Mouse (Mus musculus): ENCODE data around the gene Nmur1.

DNA sequence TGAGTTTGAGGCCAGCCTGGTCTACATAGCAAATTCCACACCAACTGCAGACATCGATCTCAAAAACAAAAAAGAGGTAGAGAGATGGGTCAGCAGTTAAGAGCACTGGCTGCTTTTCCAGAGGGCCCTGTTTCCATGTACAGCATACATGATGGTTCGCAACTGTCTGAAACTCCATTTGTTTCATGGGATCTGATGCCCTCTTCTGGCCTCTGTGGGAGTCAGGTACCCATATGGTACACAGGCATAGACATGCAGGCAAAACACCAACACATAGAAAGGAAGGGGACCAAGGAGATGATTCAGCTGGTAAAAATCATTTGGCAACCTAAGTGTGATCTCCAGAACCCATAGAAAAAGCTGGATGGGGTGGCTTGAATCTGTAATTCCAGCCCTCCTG lies 12.5 kb upstream of the Nmur1 start:
- TF ChIP-seq CTCF (IDR thresholded peaks at IDR 0.05; ENCODE audit: low read depth, low read length) (no peak), POLR2A (IDR thresholded peaks at IDR 0.05; ENCODE audit: borderline replicate concordance, low read depth, low read length) (no peak)
